8 mouse cellular contexts compared by ENCODE assay signal in genomic region chr19:44135960-44136485, GRCm38 (mm10). TPM values are rescaled to one million over a fixed set of nuclear protein-coding genes. Genes with fewer than 3 reads are reported as not detected.
DNase-seq lines count a peak whose midpoint lies in the region; ATAC-seq lines count a peak whose summit lies in the region.

No protein-coding gene starts in this region.

- no peak overlapping the region for H3K9ac ChIP-seq in hindbrain, embryonic 15.5 days
- peak overlapping the region; percentile 43; the same call in 1 of the 2 replicates for H3K9ac ChIP-seq in midbrain, embryonic 16.5 days (ENCODE audit: low read depth, low read length)

- peak overlapping the region; percentile 61 for H3K4me2 ChIP-seq in hindbrain, embryonic 15.5 days
- H3K4me2 ChIP-seq in midbrain, embryonic 16.5 days (ENCODE audit: low read length), result peak overlapping the region; percentile 63

- H3K27ac ChIP-seq in hindbrain, embryonic 15.5 days (replicated peaks), result peak overlapping the region; percentile 63
- H3K27ac ChIP-seq in midbrain, embryonic 16.5 days (ENCODE audit: low read length), result peak overlapping the region; percentile 64

- peak overlapping the region; percentile 77 for H3K4me3 ChIP-seq in hindbrain, embryonic 15.5 days
- peak overlapping the region; percentile 84 for H3K4me3 ChIP-seq in midbrain, embryonic 16.5 days (ENCODE audit: low read depth, low read length)

- no peak for ATAC-seq in hindbrain, embryonic 15.5 days (ENCODE audit: low FRiP score, low read depth)
- ATAC-seq in midbrain, embryonic 16.5 days, result peak; percentile 34; the same call in 1 of the 2 replicates

- H3K4me1 ChIP-seq in hindbrain, embryonic 15.5 days (replicated peaks), result peaks cover 15% of the 10 kb centered on the region
- peaks cover 13% of the 10 kb centered on the region for H3K4me1 ChIP-seq in midbrain, embryonic 16.5 days (ENCODE audit: control insufficient read depth, insufficient read depth, low read length)

- no peaks in the 10 kb centered on the region for H3K9me3 ChIP-seq in hindbrain, embryonic 15.5 days
- no peaks in the 10 kb centered on the region for H3K9me3 ChIP-seq in midbrain, embryonic 16.5 days (replicated peaks; ENCODE audit: control insufficient read depth, low read length, poor library complexity, severe bottlenecking)

- H3K27me3 ChIP-seq in hindbrain, embryonic 15.5 days, result no peaks in the 10 kb centered on the region
- H3K27me3 ChIP-seq in midbrain, embryonic 16.5 days (ENCODE audit: control insufficient read depth, insufficient read depth, low read depth, low read length), result no peaks in the 10 kb centered on the region

- DNase-seq in kidney, adult 9 months, result peak; percentile 15
- no peak for DNase-seq in kidney, postnatal 10 days
- peak; percentile 15 to 19 for DNase-seq in cerebellum, postnatal 36 days
- DNase-seq in right cerebral cortex, adult 2 months (ENCODE audit: low spot score in 2 of 2), result no peak
- DNase-seq in adrenal gland, postnatal 4 days (ENCODE audit: low spot score in 2 of 2), result no peak
- DNase-seq in embryo, embryonic 10.5 days (ENCODE audit: low spot score), result no peak

- WGBS in hindbrain, embryonic 15.5 days, result 30% methylated on average over 7 of the region's 7 CpGs
- WGBS in midbrain, embryonic 16.5 days, result 25% methylated on average over 7 of the region's 7 CpGs

- H3K36me3 ChIP-seq in hindbrain, embryonic 15.5 days, result peaks cover 27% of the 10 kb centered on the region
- peaks cover 20% of the 10 kb centered on the region for H3K36me3 ChIP-seq in midbrain, embryonic 16.5 days (ENCODE audit: control insufficient read depth, insufficient read depth, low read length)

RNA-seq across cellular contexts. Expression of gene Cwf19l1, which starts 0.3 kb away (rescaled TPM):
- 29.8 and 30.1 TPM in 2 replicates for polyA plus RNA-seq in hindbrain, embryonic 15.5 days (2015; fragmentation: Nextera tagmentation; extraction: Ambion mirVana)
- polyA plus RNA-seq in midbrain, embryonic 16.5 days (2015; fragmentation: Nextera tagmentation; extraction: Ambion mirVana), result 31.1 and 33.3 TPM in 2 replicates
- total RNA-seq in adrenal gland, postnatal 4 days (2021), result 10 to 100 TPM; 33.9 to 34.4 TPM

RNA-seq across cellular contexts. Expression of gene Bloc1s2, which starts 10.2 kb away (rescaled TPM):
- 155 and 158 TPM in 2 replicates for polyA plus RNA-seq in hindbrain, embryonic 15.5 days (2015; fragmentation: Nextera tagmentation; extraction: Ambion mirVana)
- 161 and 164 TPM in 2 replicates for polyA plus RNA-seq in midbrain, embryonic 16.5 days (2015; fragmentation: Nextera tagmentation; extraction: Ambion mirVana)
- 10 to 100 TPM; 44.9 to 50.0 TPM for total RNA-seq in adrenal gland, postnatal 4 days (2021)

RNA-seq across cellular contexts. Expression of gene Chuk, which starts 28.7 kb away (rescaled TPM):
- polyA plus RNA-seq in hindbrain, embryonic 15.5 days (2015; fragmentation: Nextera tagmentation; extraction: Ambion mirVana), result 58.4 and 60.0 TPM in 2 replicates
- polyA plus RNA-seq in midbrain, embryonic 16.5 days (2015; fragmentation: Nextera tagmentation; extraction: Ambion mirVana), result 65.7 and 65.8 TPM in 2 replicates
- 10 to 100 TPM; 54.5 to 58.7 TPM for total RNA-seq in adrenal gland, postnatal 4 days (2021)

RNA-seq across cellular contexts. Expression of gene Pkd2l1, which starts 56.2 kb away (rescaled TPM):
- polyA plus RNA-seq in hindbrain, embryonic 15.5 days (2015; fragmentation: Nextera tagmentation; extraction: Ambion mirVana), result 0.29 and 0.67 TPM in 2 replicates
- 0.10 and 0.28 TPM in 2 replicates for polyA plus RNA-seq in midbrain, embryonic 16.5 days (2015; fragmentation: Nextera tagmentation; extraction: Ambion mirVana)
- under 1 TPM in 1 of 2 experiments, not detected in 1; 0.08 TPM for total RNA-seq in adrenal gland, postnatal 4 days (2021)

Comparison
In these comparisons a context has a peak if more than half of its experiments do, and no peak if none do; other contexts are left out.
1. DNase-seq: peak in kidney, adult 9 months (single experiment) and cerebellum, postnatal 36 days (2 of 2); none in kidney, postnatal 10 days (single experiment), right cerebral cortex, adult 2 months (0 of 2), adrenal gland, postnatal 4 days (0 of 2) and embryo, embryonic 10.5 days (single experiment).